Mouse (Mus musculus): ENCODE measurements around the gene Lamc3. TPM values are rescaled to one million over a fixed set of nuclear protein-coding genes. Genes with fewer than 3 reads are reported as not detected.

Lamc3 gene
- polyA plus RNA-seq, 1 experiment from 2014 or later, result 1.0 TPM

GRCm38 (mm10) chr2:31960986-31961385, 73.9 kb downstream of the Lamc3 start:
- Histone ChIP-seq H3K36me3 (ENCODE audit: control insufficient read depth, insufficient read depth, low read length) (peaks cover 3% of the 10 kb centered on the region; the same call in 1 of the 2 replicates), H3K27ac (ENCODE audit: low read depth, low read length) (no peak overlapping the region), H3K4me1 (ENCODE audit: control insufficient read depth, insufficient read depth, low read length) (peaks cover 6% of the 10 kb centered on the region), H3K9ac (ENCODE audit: low read depth, low read length) (no peak overlapping the region), H3K9me3 (replicated peaks; ENCODE audit: control insufficient read depth, low read length) (no peaks in the 10 kb centered on the region), H3K4me3 (ENCODE audit: low read depth, low read length) (no peak overlapping the region), H3K4me2 (no peak overlapping the region), H3K27me3 (ENCODE audit: control insufficient read depth, insufficient read depth, low read length) (no peaks in the 10 kb centered on the region)
- ATAC-seq (replicated peaks; ENCODE audit: insufficient number of reproducible peaks, low FRiP score, low TSS enrichment), result no peak
- 89% methylated on average over 8 of the region's 8 CpGs for WGBS (ENCODE audit: insufficient replicate concordance)

GRCm38 (mm10) chr2:31961791-31962222, 74.7 kb downstream of the Lamc3 start:
- H3K27ac ChIP-seq (ENCODE audit: low read depth, low read length), result peak overlapping the region; percentile 29; the same call in 1 of the 2 replicates
- H3K36me3 ChIP-seq (ENCODE audit: control insufficient read depth, insufficient read depth, low read length), result peaks cover 3% of the 10 kb centered on the region; the same call in 1 of the 2 replicates
- ATAC-seq (replicated peaks; ENCODE audit: insufficient number of reproducible peaks, low FRiP score, low TSS enrichment), result no peak
- WGBS (ENCODE audit: insufficient replicate concordance), result 70% methylated on average over 4 of the region's 4 CpGs
- peak overlapping the region; percentile 10; the same call in 1 of the 2 replicates for H3K9ac ChIP-seq (ENCODE audit: low read depth, low read length)
- H3K4me2 ChIP-seq, result no peak overlapping the region
- H3K4me1 ChIP-seq (ENCODE audit: control insufficient read depth, insufficient read depth, low read length), result peaks cover 6% of the 10 kb centered on the region
- H3K9me3 ChIP-seq (replicated peaks; ENCODE audit: control insufficient read depth, low read length), result no peaks in the 10 kb centered on the region
- no peak overlapping the region for H3K4me3 ChIP-seq (ENCODE audit: low read depth, low read length)
- no peaks in the 10 kb centered on the region for H3K27me3 ChIP-seq (ENCODE audit: control insufficient read depth, insufficient read depth, low read length)

- no peaks in the 10 kb centered on the region for H3K9me3 ChIP-seq (replicated peaks; ENCODE audit: control insufficient read depth, low read length)
- no peak overlapping the region for H3K4me3 ChIP-seq (ENCODE audit: low read depth, low read length)
- no peaks in the 10 kb centered on the region for H3K36me3 ChIP-seq (ENCODE audit: control insufficient read depth, insufficient read depth, low read length)
- no peak overlapping the region for H3K4me2 ChIP-seq
- H3K4me1 ChIP-seq (ENCODE audit: control insufficient read depth, insufficient read depth, low read length), result peaks cover 6% of the 10 kb centered on the region
- WGBS (ENCODE audit: insufficient replicate concordance), result 59% methylated on average over 8 of the region's 8 CpGs
- H3K27me3 ChIP-seq (ENCODE audit: control insufficient read depth, insufficient read depth, low read length), result no peaks in the 10 kb centered on the region
- ATAC-seq (replicated peaks; ENCODE audit: insufficient number of reproducible peaks, low FRiP score, low TSS enrichment), result no peak
- no peak overlapping the region; the same call in 1 of the 2 replicates for H3K9ac ChIP-seq (ENCODE audit: low read depth, low read length)
- peak overlapping the region; percentile 29; the same call in 1 of the 2 replicates for H3K27ac ChIP-seq (ENCODE audit: low read depth, low read length)
These were observed 75.6 kb downstream of the Lamc3 start for GRCm38 (mm10) chr2:31962501-31963224.

- Histone ChIP-seq H3K4me2 (no peak overlapping the region), H3K4me1 (ENCODE audit: control insufficient read depth, insufficient read depth, low read length) (peaks cover 6% of the 10 kb centered on the region; the same call in 1 of the 2 replicates), H3K4me3 (ENCODE audit: low read depth, low read length) (no peak overlapping the region), H3K36me3 (ENCODE audit: control insufficient read depth, insufficient read depth, low read length) (peaks cover 4% of the 10 kb centered on the region; the same call in 1 of the 2 replicates), H3K27me3 (ENCODE audit: control insufficient read depth, insufficient read depth, low read length) (no peaks in the 10 kb centered on the region), H3K27ac (ENCODE audit: low read depth, low read length) (no peak overlapping the region), H3K9me3 (replicated peaks; ENCODE audit: control insufficient read depth, low read length) (no peaks in the 10 kb centered on the region), H3K9ac (ENCODE audit: low read depth, low read length) (no peak overlapping the region)
- ATAC-seq (replicated peaks; ENCODE audit: insufficient number of reproducible peaks, low FRiP score, low TSS enrichment), result no peak
- 77% methylated on average over 7 of the region's 7 CpGs for WGBS (ENCODE audit: insufficient replicate concordance)
These were observed 76.4 kb downstream of the Lamc3 start for GRCm38 (mm10) chr2:31963491-31963890.

- Histone ChIP-seq H3K27ac (ENCODE audit: low read depth, low read length) (no peak overlapping the region), H3K27me3 (ENCODE audit: control insufficient read depth, insufficient read depth, low read length) (no peaks in the 10 kb centered on the region), H3K36me3 (ENCODE audit: control insufficient read depth, insufficient read depth, low read length) (peaks cover 4% of the 10 kb centered on the region; the same call in 1 of the 2 replicates), H3K9me3 (replicated peaks; ENCODE audit: control insufficient read depth, low read length) (no peaks in the 10 kb centered on the region), H3K4me3 (ENCODE audit: low read depth, low read length) (no peak overlapping the region), H3K4me2 (no peak overlapping the region), H3K4me1 (ENCODE audit: control insufficient read depth, insufficient read depth, low read length) (peaks cover 6% of the 10 kb centered on the region; the same call in 1 of the 2 replicates), H3K9ac (ENCODE audit: low read depth, low read length) (no peak overlapping the region)
- no peak for ATAC-seq (replicated peaks; ENCODE audit: insufficient number of reproducible peaks, low FRiP score, low TSS enrichment)
- 84% methylated on average over 3 of the region's 3 CpGs for WGBS (ENCODE audit: insufficient replicate concordance)
These were observed 77.1 kb downstream of the Lamc3 start for GRCm38 (mm10) chr2:31964191-31964590.

- ATAC-seq (replicated peaks; ENCODE audit: insufficient number of reproducible peaks, low FRiP score, low TSS enrichment), result no peak
- Histone ChIP-seq H3K27ac (ENCODE audit: low read depth, low read length) (no peak overlapping the region), H3K27me3 (ENCODE audit: control insufficient read depth, insufficient read depth, low read length) (no peaks in the 10 kb centered on the region), H3K9me3 (replicated peaks; ENCODE audit: control insufficient read depth, low read length) (no peaks in the 10 kb centered on the region), H3K36me3 (ENCODE audit: control insufficient read depth, insufficient read depth, low read length) (peaks cover 9% of the 10 kb centered on the region; the same call in 1 of the 2 replicates), H3K4me2 (no peak overlapping the region), H3K4me1 (ENCODE audit: control insufficient read depth, insufficient read depth, low read length) (peaks cover 3% of the 10 kb centered on the region; the same call in 1 of the 2 replicates), H3K9ac (ENCODE audit: low read depth, low read length) (no peak overlapping the region), H3K4me3 (ENCODE audit: low read depth, low read length) (no peak overlapping the region)
These were observed 78.0 kb downstream of the Lamc3 start for GRCm38 (mm10) chr2:31965110-31965509.

GRCm38 (mm10) chr2:31966801-31967200, 79.7 kb downstream of the Lamc3 start:
- Histone ChIP-seq H3K4me2 (no peak overlapping the region), H3K4me1 (ENCODE audit: control insufficient read depth, insufficient read depth, low read length) (peaks cover 3% of the 10 kb centered on the region; the same call in 1 of the 2 replicates), H3K27me3 (ENCODE audit: control insufficient read depth, insufficient read depth, low read length) (no peaks in the 10 kb centered on the region), H3K36me3 (ENCODE audit: control insufficient read depth, insufficient read depth, low read length) (peaks cover 13% of the 10 kb centered on the region), H3K9ac (ENCODE audit: low read depth, low read length) (no peak overlapping the region), H3K4me3 (ENCODE audit: low read depth, low read length) (no peak overlapping the region), H3K9me3 (replicated peaks; ENCODE audit: control insufficient read depth, low read length) (no peaks in the 10 kb centered on the region), H3K27ac (ENCODE audit: low read depth, low read length) (no peak overlapping the region)
- 68% methylated on average over 8 of the region's 8 CpGs for WGBS (ENCODE audit: insufficient replicate concordance)
- ATAC-seq (replicated peaks; ENCODE audit: insufficient number of reproducible peaks, low FRiP score, low TSS enrichment), result no peak

- 77% methylated on average over 4 of the region's 4 CpGs for WGBS (ENCODE audit: insufficient replicate concordance)
- Histone ChIP-seq H3K4me2 (no peak overlapping the region), H3K4me1 (ENCODE audit: control insufficient read depth, insufficient read depth, low read length) (peaks cover 9% of the 10 kb centered on the region), H3K27me3 (ENCODE audit: control insufficient read depth, insufficient read depth, low read length) (no peaks in the 10 kb centered on the region), H3K9me3 (replicated peaks; ENCODE audit: control insufficient read depth, low read length) (no peaks in the 10 kb centered on the region), H3K27ac (ENCODE audit: low read depth, low read length) (no peak overlapping the region), H3K4me3 (ENCODE audit: low read depth, low read length) (no peak overlapping the region), H3K9ac (ENCODE audit: low read depth, low read length) (no peak overlapping the region), H3K36me3 (ENCODE audit: control insufficient read depth, insufficient read depth, low read length) (peaks cover 18% of the 10 kb centered on the region)
- no peak for ATAC-seq (replicated peaks; ENCODE audit: insufficient number of reproducible peaks, low FRiP score, low TSS enrichment)
These were observed 85.5 kb downstream of the Lamc3 start for GRCm38 (mm10) chr2:31972589-31972988.
